Mouse (Mus musculus) kidney, adult 2 months (tissue): Measurements from ENCODE around the gene Mdk. TPM values are rescaled to one million over a fixed set of nuclear protein-coding genes. Genes with fewer than 3 reads are reported as not detected.

Source experiments
- DNase-seq: peaks from one replicate; pipeline ENCODE4 v3.0.0; 2021
- H3K27ac ChIP-seq: fragments of 200-500 bp; 2 replicates; pipeline ENCODE4 v1.5.1; 2012; ENCODE audit warnings: low read depth, low read length, control low read depth, inconsistent platforms; ENCODE audit not compliant: insufficient read depth
- H3K27me3 ChIP-seq: fragments of 200-500 bp; replicated peaks from 2 replicates; pipeline ENCODE4 v1.6.1; 2012; ENCODE audit warnings: mild to moderate bottlenecking, moderate library complexity, low read length, inconsistent platforms; ENCODE audit not compliant: control insufficient read depth, insufficient read depth
- H3K36me3 ChIP-seq: fragments of 200-500 bp; 2 replicates; pipeline ENCODE4 v1.6.1; 2012; ENCODE audit warnings: mild to moderate bottlenecking, moderate library complexity, low read length, inconsistent platforms; ENCODE audit not compliant: control insufficient read depth, insufficient read depth
- H3K4me1 ChIP-seq: fragments of 200-500 bp; 2 replicates; pipeline ENCODE4 v1.6.1; 2011; ENCODE audit warnings: low read length; ENCODE audit not compliant: control insufficient read depth, insufficient read depth
- H3K4me3 ChIP-seq: fragments of 200-500 bp; 2 replicates; pipeline ENCODE4 v1.5.1; 2011; ENCODE audit warnings: mild to moderate bottlenecking, low read depth, low read length, control low read depth; ENCODE audit not compliant: insufficient read depth
- CTCF ChIP-seq: fragments of 200-500 bp; conservative IDR thresholded peaks from 2 replicates; pipeline ENCODE4 v1.5.1; 2011; ENCODE audit warnings: low read depth, mild to moderate bottlenecking, control low read depth, low read length, moderate library complexity, mixed read lengths; ENCODE audit not compliant: insufficient read depth, insufficient read length
- POLR2A ChIP-seq: fragments of 200-500 bp; IDR thresholded peaks from one replicate; pipeline ENCODE4 v1.6.1; 2011; ENCODE audit warnings: low read depth, low read length, control low read depth
- WGBS: fragments of 180-500 bp; shearing (Covaris S2); methylation state at CpG from one replicate; pipeline ENCODE4 v1.1.7; 2018; 5-methylcytosine and 5-hydroxymethylcytosine counted together
- polyA plus RNA-seq: library from polyadenylated mRNA; depleted of rRNA; stranded (reverse); fragments of >200 nt; gene quantifications from 2 replicates; pipeline ENCODE4 v1.2.3, GENCODE M21; 2012

The Mdk gene
- polyA plus RNA-seq, 1 experiment = 80.1 TPM

GRCm38 (mm10) chr2:91958049-91958448, 26.0 kb upstream of the Mdk start:
- WGBS = 76% methylated on average over 8 of the region's 8 CpGs
- TF ChIP-seq CTCF = no peak
- no peak for TF ChIP-seq POLR2A
- no peak overlapping the region for H3K27ac ChIP-seq
- no peaks in the 10 kb centered on the region for H3K36me3 ChIP-seq
- peaks cover 24% of the 10 kb centered on the region for H3K4me1 ChIP-seq
- no peak for DNase-seq
- no peaks in the 10 kb centered on the region for H3K27me3 ChIP-seq
- H3K4me3 ChIP-seq = no peak overlapping the region

GRCm38 (mm10) chr2:91957096-91957495, 25.0 kb upstream of the Mdk start:
- Histone ChIP-seq H3K27ac (no peak overlapping the region), H3K27me3 (no peaks in the 10 kb centered on the region), H3K36me3 (no peaks in the 10 kb centered on the region), H3K4me1 (peaks cover 19% of the 10 kb centered on the region), H3K4me3 (no peak overlapping the region)
- TF ChIP-seq CTCF (no peak), POLR2A (no peak)
- 12% methylated on average over 4 of the region's 4 CpGs for WGBS
- no peak for DNase-seq

- no peaks in the 10 kb centered on the region for H3K27me3 ChIP-seq
- H3K4me3 ChIP-seq = no peak overlapping the region
- H3K27ac ChIP-seq = no peak overlapping the region
- WGBS = 81% methylated on average over 6 of the region's 6 CpGs
- DNase-seq = no peak
- no peak for TF ChIP-seq POLR2A
- TF ChIP-seq CTCF = no peak
- peaks cover 19% of the 10 kb centered on the region for H3K4me1 ChIP-seq
- H3K36me3 ChIP-seq = no peaks in the 10 kb centered on the region
Observed at GRCm38 (mm10) chr2:91955875-91956274, 23.8 kb upstream of the Mdk start.

GRCm38 (mm10) chr2:91955121-91955591, 23.1 kb upstream of the Mdk start:
- Histone ChIP-seq H3K27ac (no peak overlapping the region), H3K36me3 (no peaks in the 10 kb centered on the region), H3K4me1 (peaks cover 20% of the 10 kb centered on the region), H3K4me3 (no peak overlapping the region), H3K27me3 (no peaks in the 10 kb centered on the region)
- TF ChIP-seq CTCF (no peak), POLR2A (no peak)
- 77% methylated on average over 4 of the region's 4 CpGs for WGBS
- no peak for DNase-seq

- H3K27ac ChIP-seq = peak overlapping the region; percentile 36; the same call in 1 of the 2 replicates
- peak; percentile 93 for DNase-seq
- no peaks in the 10 kb centered on the region for H3K27me3 ChIP-seq
- peaks cover 16% of the 10 kb centered on the region for H3K4me1 ChIP-seq
- TF ChIP-seq CTCF (no peak), POLR2A (no peak)
- no peak overlapping the region for H3K4me3 ChIP-seq
- H3K36me3 ChIP-seq = no peaks in the 10 kb centered on the region
- 14% methylated on average over 5 of the region's 5 CpGs for WGBS
Observed at GRCm38 (mm10) chr2:91953825-91954224, 21.7 kb upstream of the Mdk start.

GRCm38 (mm10) chr2:91950275-91951085, 18.4 kb upstream of the Mdk start:
- Histone ChIP-seq H3K27ac (peak overlapping the region; percentile 54; the same call in 1 of the 2 replicates), H3K36me3 (no peaks in the 10 kb centered on the region), H3K27me3 (no peaks in the 10 kb centered on the region), H3K4me1 (peaks cover 14% of the 10 kb centered on the region), H3K4me3 (peak overlapping the region; percentile 7; the same call in 1 of the 2 replicates)
- TF ChIP-seq CTCF (no peak), POLR2A (no peak)
- 15% methylated on average over 15 of the region's 15 CpGs for WGBS
- DNase-seq = peak; percentile 65
